Mouse (Mus musculus) heart, embryonic 13.5 days (tissue): ENCODE measurements around the gene Gadl1. TPM values are rescaled to one million over a fixed set of nuclear protein-coding genes. Genes with fewer than 3 reads are reported as not detected.

ENCODE experiments used
- ATAC-seq: fragments of 200-750 bp; cut with Nextera tagmentation; 2 replicates; pipeline ENCODE4 v1.8.0; 2017; ENCODE audit warnings: moderate TSS enrichment; ENCODE audit not compliant: insufficient number of reproducible peaks, low FRiP score, low TSS enrichment; ENCODE audit errors: extremely low read depth
- H3K27ac ChIP-seq: fragments of 300-500 bp; sonication (generic); replicated peaks from 2 replicates; pipeline ENCODE4 v1.5.1; 2015; ENCODE audit warnings: moderate library complexity, mild to moderate bottlenecking, inconsistent platforms
- H3K27me3 ChIP-seq: fragments of 300-500 bp; sonication (generic); replicated peaks from 2 replicates; pipeline ENCODE4 v1.6.1; 2015; ENCODE audit warnings: mild to moderate bottlenecking, inconsistent platforms
- H3K36me3 ChIP-seq: fragments of 300-500 bp; sonication (generic); 2 replicates; pipeline ENCODE4 v1.6.1; 2015; ENCODE audit warnings: mild to moderate bottlenecking, inconsistent platforms
- H3K4me1 ChIP-seq: fragments of 300-500 bp; sonication (generic); 2 replicates; pipeline ENCODE4 v1.6.1; 2015; ENCODE audit warnings: inconsistent platforms
- H3K4me2 ChIP-seq: fragments of 300-500 bp; sonication (generic); 2 replicates; pipeline ENCODE4 v1.6.1; 2015; ENCODE audit warnings: inconsistent platforms, mild to moderate bottlenecking, moderate library complexity
- H3K4me3 ChIP-seq: fragments of 300-500 bp; sonication (generic); 2 replicates; pipeline ENCODE4 v1.5.1; 2015; ENCODE audit warnings: moderate library complexity, mild to moderate bottlenecking, inconsistent platforms
- H3K9ac ChIP-seq: fragments of 300-500 bp; sonication (generic); 2 replicates; pipeline ENCODE4 v1.6.1; 2015; ENCODE audit warnings: inconsistent platforms, mild to moderate bottlenecking, moderate library complexity
- H3K9me3 ChIP-seq: fragments of 300-500 bp; sonication (generic); 2 replicates; pipeline ENCODE4 v1.6.1; 2016; ENCODE audit warnings: inconsistent platforms
- WGBS: fragments of 180-500 bp; shearing (Covaris S2); methylation state at CpG from one replicate; pipeline ENCODE4 v1.1.7; 2015; ENCODE audit warnings: mixed read lengths; 5-methylcytosine and 5-hydroxymethylcytosine counted together
- polyA plus RNA-seq: library from polyadenylated mRNA; unstranded; fragments of >200 nt; fragmentation: Nextera tagmentation; extraction: Ambion mirVana; gene quantifications from 2 replicates; pipeline ENCODE4 v1.2.1, GENCODE M21; 2015

Gene Gadl1
- polyA plus RNA-seq, 1 experiment from 2014 or later: 0.48 TPM

DNA sequence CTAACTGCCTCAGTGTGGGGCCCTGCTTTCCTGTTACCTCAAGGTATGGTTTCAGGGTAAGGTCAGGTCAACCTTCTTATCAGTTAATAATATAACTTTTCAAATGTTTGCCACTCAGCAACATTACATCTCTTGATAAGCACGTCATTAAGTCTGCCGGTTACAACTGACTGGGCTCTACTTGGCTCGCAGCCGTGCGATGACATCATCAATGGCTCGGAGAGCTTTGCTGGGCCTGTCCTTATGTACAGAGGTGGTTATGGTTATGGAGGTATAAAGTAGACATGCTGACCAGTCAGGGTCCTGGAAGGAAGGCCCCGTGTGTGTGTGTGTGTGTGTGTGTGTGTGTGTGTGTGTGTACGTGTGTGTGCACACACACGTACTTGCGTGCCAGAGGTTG is 15.3 kb upstream of the Gadl1 start:
- no peak overlapping the region for H3K9ac ChIP-seq
- WGBS: 58% methylated on average over 10 of the region's 10 CpGs
- no peaks in the 10 kb centered on the region for H3K36me3 ChIP-seq
- H3K4me3 ChIP-seq: no peak overlapping the region
- no peak overlapping the region for H3K4me2 ChIP-seq
- H3K4me1 ChIP-seq: peaks cover 14% of the 10 kb centered on the region
- no peak overlapping the region for H3K27ac ChIP-seq
- H3K9me3 ChIP-seq: peaks cover 11% of the 10 kb centered on the region
- ATAC-seq: no peak
- H3K27me3 ChIP-seq: no peaks in the 10 kb centered on the region

DNA sequence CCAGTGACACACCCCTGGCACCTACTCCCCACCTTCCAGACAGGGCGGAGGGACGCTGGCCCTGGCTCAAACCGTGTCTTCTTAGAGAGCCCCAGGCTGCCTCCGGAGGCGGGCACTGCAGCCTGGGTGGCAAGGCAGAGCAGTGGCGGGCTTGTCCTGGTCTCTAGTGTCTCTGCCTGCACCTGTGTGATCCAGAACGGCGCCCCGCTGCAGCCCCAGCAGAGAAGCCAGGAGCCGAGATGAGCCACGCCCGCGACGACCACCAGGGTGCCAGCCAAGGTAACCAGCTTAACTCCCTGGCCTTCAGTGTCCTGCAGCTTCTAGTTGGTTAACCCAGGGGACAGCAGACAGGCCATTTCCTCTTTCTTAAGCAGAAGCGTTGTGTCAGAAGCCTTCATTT is 930 bp upstream of the Gadl1 start:
- no peaks in the 10 kb centered on the region for H3K9me3 ChIP-seq
- H3K27ac ChIP-seq: no peak overlapping the region
- H3K4me3 ChIP-seq: peak overlapping the region; percentile 25
- peak overlapping the region; percentile 61 for H3K4me2 ChIP-seq
- 7% methylated on average over 15 of the region's 15 CpGs for WGBS
- no peaks in the 10 kb centered on the region for H3K27me3 ChIP-seq
- no peak for ATAC-seq
- H3K4me1 ChIP-seq: peaks cover 10% of the 10 kb centered on the region
- H3K36me3 ChIP-seq: no peaks in the 10 kb centered on the region
- peak overlapping the region; percentile 57 for H3K9ac ChIP-seq

DNA sequence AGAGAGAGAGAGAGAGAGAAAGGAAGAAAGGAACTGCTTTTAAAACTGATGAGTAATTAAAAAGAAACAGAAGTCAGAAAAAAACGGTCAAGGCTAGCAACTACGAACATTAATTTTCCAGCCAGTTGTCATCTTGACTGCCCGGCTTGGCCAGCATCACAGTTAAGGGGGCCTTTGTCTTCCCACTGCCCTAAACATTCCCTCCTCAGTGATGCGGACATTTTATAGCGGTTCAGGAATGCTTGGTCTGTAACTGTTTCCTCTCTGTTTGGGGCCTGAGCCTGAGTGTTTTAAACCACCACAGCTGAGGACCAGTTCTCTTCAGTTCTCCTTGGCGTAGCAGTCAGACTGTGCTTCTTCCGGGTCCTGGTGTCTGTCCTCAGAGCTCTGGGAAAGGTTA is 4.8 kb downstream of the Gadl1 start:
- WGBS: 56% methylated on average over 7 of the region's 7 CpGs
- Histone ChIP-seq H3K9ac (no peak overlapping the region), H3K9me3 (no peaks in the 10 kb centered on the region), H3K4me3 (no peak overlapping the region), H3K27me3 (no peaks in the 10 kb centered on the region), H3K36me3 (no peaks in the 10 kb centered on the region), H3K27ac (no peak overlapping the region), H3K4me2 (no peak overlapping the region), H3K4me1 (peaks cover 17% of the 10 kb centered on the region)
- no peak for ATAC-seq

DNA sequence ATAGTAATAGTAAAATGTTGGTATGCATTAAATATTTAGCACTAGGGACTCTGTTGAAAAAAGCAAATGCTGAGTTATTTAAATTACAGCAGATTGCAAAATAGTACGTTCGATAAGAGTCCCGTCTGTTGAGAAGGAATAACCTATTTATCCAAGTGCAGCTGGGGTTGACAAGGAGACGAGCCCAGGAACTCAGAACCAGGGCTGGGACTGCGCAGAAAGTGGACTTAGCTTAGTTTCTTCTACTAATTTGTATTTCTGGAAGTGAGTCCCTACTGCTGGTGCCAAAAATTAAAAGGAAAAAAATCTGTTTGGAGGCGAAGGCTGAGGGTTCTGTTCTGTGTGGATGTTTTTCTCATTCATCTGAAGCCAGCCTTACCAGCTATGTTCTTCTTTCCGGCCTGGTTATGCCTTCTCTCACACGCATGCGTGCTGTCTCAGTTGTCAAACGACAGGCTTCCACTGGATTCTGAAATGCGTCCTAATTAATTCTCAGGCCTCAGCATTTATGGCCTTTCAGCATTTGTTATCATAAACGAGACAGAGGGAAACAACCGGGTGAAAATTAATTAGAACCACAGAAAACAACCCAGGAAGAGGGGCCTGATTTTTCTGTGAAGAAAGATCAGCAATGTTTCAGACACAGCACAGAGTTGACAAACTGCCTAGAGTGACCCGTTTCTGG is 6.5 kb downstream of the Gadl1 start:
- ATAC-seq: no peak
- Histone ChIP-seq H3K4me3 (no peak overlapping the region), H3K36me3 (no peaks in the 10 kb centered on the region), H3K9ac (no peak overlapping the region), H3K9me3 (no peaks in the 10 kb centered on the region), H3K27ac (no peak overlapping the region), H3K4me2 (no peak overlapping the region), H3K27me3 (no peaks in the 10 kb centered on the region), H3K4me1 (peaks cover 17% of the 10 kb centered on the region)
- 76% methylated on average over 14 of the region's 14 CpGs for WGBS

DNA sequence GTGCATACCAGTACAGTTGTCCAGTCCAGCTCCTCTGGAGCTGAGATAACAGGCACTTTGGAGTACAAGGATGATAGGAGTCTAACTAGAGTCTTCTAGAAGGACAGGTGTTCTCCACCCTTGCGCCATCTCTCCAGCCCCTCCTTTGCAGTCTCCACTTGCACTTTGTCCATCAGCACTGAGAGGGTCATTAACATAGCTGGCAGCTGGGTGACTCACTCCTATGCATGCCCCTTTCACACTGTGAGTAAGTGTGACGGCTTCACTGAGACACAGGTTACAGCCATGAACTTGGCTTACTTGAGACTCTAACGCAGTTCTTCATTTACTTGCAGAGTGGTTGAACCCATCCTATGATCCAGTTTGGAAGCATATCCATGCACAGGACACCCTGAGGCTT is 10.5 kb downstream of the Gadl1 start:
- ATAC-seq: no peak
- Histone ChIP-seq H3K9ac (no peak overlapping the region), H3K36me3 (no peaks in the 10 kb centered on the region), H3K4me2 (no peak overlapping the region), H3K27ac (no peak overlapping the region), H3K4me3 (no peak overlapping the region), H3K27me3 (no peaks in the 10 kb centered on the region), H3K9me3 (no peaks in the 10 kb centered on the region), H3K4me1 (peaks cover 4% of the 10 kb centered on the region; the same call in 1 of the 2 replicates)
- WGBS: 91% methylated on average over 3 of the region's 3 CpGs

DNA sequence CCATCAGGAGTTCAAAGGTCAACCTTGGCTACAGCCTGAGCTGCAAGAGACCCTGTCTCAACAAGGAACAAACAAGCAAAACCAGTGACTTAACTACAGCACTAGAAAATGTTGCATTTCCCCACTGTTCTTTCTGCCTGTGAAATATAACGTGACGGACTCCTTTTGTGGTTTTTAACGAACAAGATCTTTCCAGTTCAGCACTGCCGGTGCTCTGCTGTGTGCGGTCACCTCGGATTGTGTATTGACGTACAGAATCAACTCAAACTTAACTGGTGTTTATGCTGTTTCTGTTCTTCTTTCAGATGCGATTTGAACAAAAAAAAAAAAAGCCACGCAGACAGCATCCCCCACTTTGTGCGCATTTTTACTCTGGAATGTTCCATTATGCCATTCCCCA is 13.4 kb downstream of the Gadl1 start:
- no peaks in the 10 kb centered on the region for H3K4me1 ChIP-seq
- H3K4me3 ChIP-seq: no peak overlapping the region
- no peaks in the 10 kb centered on the region for H3K27me3 ChIP-seq
- no peak overlapping the region for H3K4me2 ChIP-seq
- H3K9ac ChIP-seq: no peak overlapping the region
- ATAC-seq: no peak
- 85% methylated on average over 10 of the region's 10 CpGs for WGBS
- H3K27ac ChIP-seq: no peak overlapping the region
- no peaks in the 10 kb centered on the region for H3K36me3 ChIP-seq
- H3K9me3 ChIP-seq: no peaks in the 10 kb centered on the region

DNA sequence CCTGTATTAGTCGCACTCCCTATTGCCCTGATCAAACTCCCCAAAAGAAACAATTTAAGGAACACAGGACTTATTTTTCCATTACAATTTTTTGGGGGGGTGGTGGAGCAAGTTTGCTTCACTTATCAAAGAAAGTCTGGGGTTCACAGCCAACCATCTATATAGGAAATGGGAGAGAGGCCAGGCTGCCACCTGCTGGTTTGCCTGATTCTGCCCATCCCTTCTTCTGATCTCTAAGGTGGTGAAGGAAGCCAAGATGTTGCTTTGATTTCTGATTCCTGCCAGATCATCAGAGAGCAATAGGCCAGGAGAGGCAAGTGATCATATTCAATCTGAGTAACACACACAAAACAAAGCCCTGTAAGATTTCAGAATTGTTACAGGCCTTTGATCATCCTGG is 14.8 kb downstream of the Gadl1 start:
- no peaks in the 10 kb centered on the region for H3K36me3 ChIP-seq
- WGBS: 89% methylated on average over 1 of the region's 1 CpGs
- no peaks in the 10 kb centered on the region for H3K27me3 ChIP-seq
- H3K9ac ChIP-seq: no peak overlapping the region
- H3K9me3 ChIP-seq: no peaks in the 10 kb centered on the region
- no peak overlapping the region for H3K4me3 ChIP-seq
- no peak overlapping the region for H3K4me2 ChIP-seq
- no peaks in the 10 kb centered on the region for H3K4me1 ChIP-seq
- H3K27ac ChIP-seq: no peak overlapping the region
- no peak for ATAC-seq

DNA sequence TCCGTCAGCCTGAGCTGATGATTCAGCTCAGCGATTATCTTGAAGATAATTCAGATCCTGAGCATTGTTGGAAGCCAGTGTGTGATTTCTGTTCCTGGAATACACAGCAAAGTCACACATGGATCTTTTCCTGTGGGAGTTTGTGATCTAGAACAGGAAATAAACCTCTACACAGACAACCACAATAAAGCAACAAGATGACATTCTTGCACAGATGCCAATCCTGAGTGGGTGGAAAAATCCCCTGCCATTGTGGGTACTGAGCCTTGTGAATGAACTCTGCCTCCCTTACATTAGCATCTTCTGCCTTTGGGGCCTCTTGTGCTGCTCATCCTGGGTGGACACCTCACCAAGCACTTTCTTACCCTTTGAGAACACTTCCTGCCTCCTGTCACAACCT is 22.5 kb downstream of the Gadl1 start:
- Histone ChIP-seq H3K4me1 (peaks cover 27% of the 10 kb centered on the region), H3K27me3 (no peaks in the 10 kb centered on the region), H3K4me3 (no peak overlapping the region), H3K4me2 (no peak overlapping the region), H3K9me3 (no peaks in the 10 kb centered on the region), H3K27ac (no peak overlapping the region), H3K36me3 (no peaks in the 10 kb centered on the region), H3K9ac (no peak overlapping the region)
- 34% methylated on average over 2 of the region's 2 CpGs for WGBS
- no peak for ATAC-seq

DNA sequence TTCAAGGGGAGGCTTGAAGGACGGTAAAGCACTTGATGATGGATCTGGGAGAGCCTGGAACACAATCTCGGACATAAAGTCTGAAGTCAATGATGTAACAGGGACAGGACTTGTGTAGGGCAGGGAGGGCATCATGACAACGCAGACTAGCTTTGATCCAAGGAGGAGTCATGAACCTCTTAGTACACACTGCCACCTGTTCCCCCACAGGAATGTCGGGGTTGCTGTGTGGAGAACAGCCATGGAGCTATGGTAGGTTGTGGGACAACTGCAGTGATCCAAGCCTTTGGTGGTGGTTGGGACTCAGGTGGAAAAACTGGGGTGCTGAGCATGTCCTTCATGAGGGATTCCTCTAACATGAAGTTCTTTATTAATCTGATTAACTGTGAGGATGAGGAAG is 23.5 kb downstream of the Gadl1 start:
- H3K27ac ChIP-seq: no peak overlapping the region
- H3K9ac ChIP-seq: no peak overlapping the region
- ATAC-seq: no peak
- H3K27me3 ChIP-seq: no peaks in the 10 kb centered on the region
- no peaks in the 10 kb centered on the region for H3K36me3 ChIP-seq
- no peak overlapping the region for H3K4me2 ChIP-seq
- 86% methylated on average over 4 of the region's 4 CpGs for WGBS
- H3K4me1 ChIP-seq: peaks cover 27% of the 10 kb centered on the region
- no peak overlapping the region for H3K4me3 ChIP-seq
- no peaks in the 10 kb centered on the region for H3K9me3 ChIP-seq

DNA sequence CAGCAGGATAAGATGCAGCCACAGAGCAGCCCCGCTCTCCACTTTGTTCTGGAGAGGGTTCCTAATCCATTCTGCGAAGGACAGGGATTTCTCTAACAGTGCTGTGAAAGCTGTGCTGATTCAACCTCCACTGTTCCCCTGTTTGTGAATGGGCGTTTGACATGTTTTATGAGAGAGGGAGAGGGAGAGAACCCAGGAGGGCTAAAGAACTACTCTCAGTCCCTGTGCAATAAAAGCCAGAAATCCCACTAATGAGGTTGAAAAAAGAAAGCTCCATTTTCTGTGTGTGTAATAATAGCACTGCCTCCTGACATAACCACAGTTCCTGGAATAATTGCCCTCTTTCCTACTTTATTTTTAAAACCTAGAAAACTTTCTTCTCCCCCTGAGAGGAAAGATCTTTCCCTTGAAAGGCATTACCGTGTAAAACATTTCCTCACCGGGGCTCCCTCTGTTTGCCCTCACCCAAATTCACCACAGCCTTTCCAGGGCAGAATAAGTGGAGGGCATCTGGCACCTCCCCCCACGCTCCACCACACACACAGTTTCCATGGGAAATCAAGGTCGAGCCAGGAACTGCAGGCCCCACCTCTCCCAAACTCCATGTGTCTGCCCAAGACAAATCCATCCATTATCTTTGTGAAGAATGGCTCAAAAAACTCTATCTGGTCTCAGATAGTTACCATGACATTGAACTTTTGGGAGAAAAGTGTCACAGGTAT is 24.1 kb downstream of the Gadl1 start:
- H3K9me3 ChIP-seq: no peaks in the 10 kb centered on the region
- H3K36me3 ChIP-seq: no peaks in the 10 kb centered on the region
- no peak overlapping the region for H3K27ac ChIP-seq
- H3K4me3 ChIP-seq: no peak overlapping the region
- no peak overlapping the region for H3K4me2 ChIP-seq
- ATAC-seq: no peak
- H3K9ac ChIP-seq: no peak overlapping the region
- WGBS: 50% methylated on average over 7 of the region's 7 CpGs
- H3K27me3 ChIP-seq: no peaks in the 10 kb centered on the region
- H3K4me1 ChIP-seq: peaks cover 27% of the 10 kb centered on the region

DNA sequence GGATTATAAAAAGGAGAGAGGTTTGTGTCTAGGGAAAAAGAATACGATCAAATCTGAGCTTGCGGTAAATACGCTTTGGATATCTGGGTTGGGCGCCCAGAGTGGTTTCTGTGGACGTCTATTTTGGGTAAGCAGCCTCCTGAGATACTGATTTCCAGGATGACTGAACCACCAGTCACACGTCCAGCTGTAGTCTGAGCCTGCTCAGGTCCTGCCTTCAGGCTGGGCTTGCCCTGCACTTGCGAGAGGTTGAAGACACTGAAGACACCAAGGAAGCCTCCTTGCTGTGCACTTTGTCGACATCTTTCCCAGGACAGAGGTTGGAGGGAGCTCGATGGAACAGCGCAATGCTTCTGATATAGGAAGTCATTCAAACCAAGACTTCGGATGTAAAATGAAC is 25.0 kb downstream of the Gadl1 start:
- H3K4me3 ChIP-seq: no peak overlapping the region
- H3K36me3 ChIP-seq: no peaks in the 10 kb centered on the region
- H3K9ac ChIP-seq: no peak overlapping the region
- ATAC-seq: no peak
- no peak overlapping the region for H3K27ac ChIP-seq
- H3K9me3 ChIP-seq: no peaks in the 10 kb centered on the region
- H3K27me3 ChIP-seq: no peaks in the 10 kb centered on the region
- no peak overlapping the region for H3K4me2 ChIP-seq
- peaks cover 27% of the 10 kb centered on the region for H3K4me1 ChIP-seq
- WGBS: 61% methylated on average over 11 of the region's 11 CpGs

DNA sequence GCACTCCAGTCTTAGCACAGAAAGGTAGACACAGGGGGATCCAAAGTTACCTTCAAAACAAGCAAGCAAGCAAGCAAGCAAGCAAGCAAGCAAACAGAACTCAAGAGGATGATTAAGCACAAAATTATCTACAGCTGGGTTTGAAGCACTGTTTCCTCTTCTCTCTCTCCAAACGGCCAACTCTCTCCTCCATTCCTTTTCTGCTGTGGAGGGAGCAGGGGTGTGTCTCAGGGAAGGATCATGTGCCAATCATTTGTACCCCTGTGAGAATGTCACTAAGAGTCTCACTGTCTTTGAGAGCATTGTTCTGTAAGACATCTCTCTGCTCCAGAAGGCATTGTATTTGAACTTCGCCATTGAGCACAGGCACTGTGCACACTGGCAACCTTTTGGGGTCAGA is 27.1 kb downstream of the Gadl1 start:
- H3K4me1 ChIP-seq: peaks cover 25% of the 10 kb centered on the region
- H3K4me3 ChIP-seq: no peak overlapping the region
- no peak overlapping the region for H3K27ac ChIP-seq
- H3K4me2 ChIP-seq: no peak overlapping the region
- H3K27me3 ChIP-seq: no peaks in the 10 kb centered on the region
- H3K9ac ChIP-seq: no peak overlapping the region
- H3K9me3 ChIP-seq: no peaks in the 10 kb centered on the region
- ATAC-seq: no peak
- 60% methylated on average over 2 of the region's 2 CpGs for WGBS
- H3K36me3 ChIP-seq: no peaks in the 10 kb centered on the region
